Comparison of ENCODE assay signal across 22 mouse cellular contexts in the genomic region with DNA sequence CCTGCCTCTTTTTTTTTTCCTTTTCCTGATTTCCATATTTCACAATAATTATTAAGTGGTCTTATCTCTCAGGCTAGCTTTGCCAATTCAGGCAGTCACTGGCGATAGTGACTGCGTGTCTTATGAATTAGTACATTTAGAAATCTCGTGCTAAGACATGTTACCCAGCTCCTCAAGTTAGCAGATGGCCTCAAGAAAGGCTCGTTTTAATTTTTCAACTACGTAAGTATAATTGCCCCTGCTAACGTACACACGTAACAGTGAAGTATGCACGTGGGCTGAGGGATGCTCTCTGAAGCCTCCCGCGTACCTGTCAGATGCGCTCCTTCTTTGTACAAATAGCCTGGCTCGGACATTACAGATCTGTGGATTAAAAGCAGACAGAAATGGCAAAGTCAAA.
A peak's percentile ranks its signal among the peaks of the same experiment; 100 is the strongest.
DNase-seq lines count a peak whose midpoint lies in the region; ATAC-seq and TF ChIP-seq lines count a peak whose summit lies in the region.
"Had no signal": no experiment of that assay in that cellular context is flagged by ENCODE, and none has a peak within 500 bp of the region (broad histone marks: within the 10 kb centered on the region; RNA-seq: fewer than 3 reads in every experiment).

No protein-coding gene starts in this region.

- H3K9ac ChIP-seq in hindbrain, embryonic 13.5 days = no peak overlapping the region
- no peak overlapping the region for H3K9ac ChIP-seq in midbrain, embryonic 14.5 days (replicated peaks; ENCODE audit: low read length)
- H3K9ac ChIP-seq in forebrain, embryonic 13.5 days = no peak overlapping the region
- H3K9ac ChIP-seq in forebrain, postnatal 0 days = 0 out of 2 replicates have a peak overlapping the region, but pooled peaks have one; percentile 11
- H3K9ac ChIP-seq: embryonic facial prominence, embryonic 15.5 days had no signal

- TF ChIP-seq CTCF in forebrain, postnatal 0 days (IDR thresholded peaks at IDR 0.05; ENCODE audit: low read depth) = no peak

- no peak for DNase-seq in hindbrain, embryonic 10.5 days (ENCODE audit: low spot score)
- DNase-seq in midbrain, embryonic 14.5 days = peak; percentile 42
- no peak for DNase-seq in midbrain, embryonic 10.5 days (ENCODE audit: low spot score)
- DNase-seq in forebrain, postnatal 0 days = peak; percentile 62
- no peak for DNase-seq in adrenal gland, postnatal 4 days (ENCODE audit: low spot score in 2 of 2)
- DNase-seq: adrenal gland, adult 2 months; adrenal gland, postnatal 25 days; cerebellum, adult 11 months; cerebellum, adult 8-10 months; cerebellum, postnatal 14 days; embryo, embryonic 11 days; gastrocnemius, adult 2 months; gastrocnemius, postnatal 25 days; heart, postnatal 10 days; heart, postnatal 4 days had no signal

- ATAC-seq in hindbrain, embryonic 13.5 days (ENCODE audit: low FRiP score) = no peak
- no peak for ATAC-seq in midbrain, embryonic 14.5 days (ENCODE audit: low FRiP score, low TSS enrichment)
- ATAC-seq in forebrain, embryonic 13.5 days = 0 out of 2 replicates have a peak, but pooled peaks have one; percentile 43
- no peak for ATAC-seq in forebrain, postnatal 0 days
- ATAC-seq: hindbrain, embryonic 16.5 days; inflammation-experienced regulatory T-cells, adult 6 months; intestine, postnatal 0 days had no signal

- peaks cover 58% of the 10 kb centered on the region for H3K4me1 ChIP-seq in hindbrain, embryonic 13.5 days (replicated peaks)
- peaks cover 24% of the 10 kb centered on the region for H3K4me1 ChIP-seq in hindbrain, embryonic 10.5 days (replicated peaks)
- peaks cover 38% of the 10 kb centered on the region for H3K4me1 ChIP-seq in midbrain, embryonic 14.5 days (ENCODE audit: control insufficient read depth, insufficient read depth, low read length)
- peaks cover 33% of the 10 kb centered on the region for H3K4me1 ChIP-seq in midbrain, embryonic 10.5 days
- H3K4me1 ChIP-seq in forebrain, embryonic 13.5 days = peaks cover 64% of the 10 kb centered on the region
- H3K4me1 ChIP-seq in forebrain, postnatal 0 days (ENCODE audit: insufficient read depth) = peaks cover 19% of the 10 kb centered on the region

- H3K9me3 ChIP-seq in hindbrain, embryonic 13.5 days = no peaks in the 10 kb centered on the region
- no peaks in the 10 kb centered on the region for H3K9me3 ChIP-seq in hindbrain, embryonic 10.5 days
- no peaks in the 10 kb centered on the region for H3K9me3 ChIP-seq in midbrain, embryonic 14.5 days (ENCODE audit: control insufficient read depth, low read length)
- no peaks in the 10 kb centered on the region for H3K9me3 ChIP-seq in midbrain, embryonic 10.5 days (replicated peaks)
- no peaks in the 10 kb centered on the region for H3K9me3 ChIP-seq in forebrain, embryonic 13.5 days (replicated peaks)
- no peaks in the 10 kb centered on the region for H3K9me3 ChIP-seq in forebrain, postnatal 0 days (ENCODE audit: low read length)
- H3K9me3 ChIP-seq: embryonic facial prominence, embryonic 15.5 days had no signal

- no peaks in the 10 kb centered on the region for H3K36me3 ChIP-seq in hindbrain, embryonic 13.5 days
- H3K36me3 ChIP-seq in hindbrain, embryonic 10.5 days = no peaks in the 10 kb centered on the region
- H3K36me3 ChIP-seq in midbrain, embryonic 14.5 days (ENCODE audit: control insufficient read depth, insufficient read depth, low read length) = no peaks in the 10 kb centered on the region
- no peaks in the 10 kb centered on the region for H3K36me3 ChIP-seq in midbrain, embryonic 10.5 days
- H3K36me3 ChIP-seq in forebrain, embryonic 13.5 days (ENCODE audit: poor library complexity, severe bottlenecking) = no peaks in the 10 kb centered on the region
- no peaks in the 10 kb centered on the region for H3K36me3 ChIP-seq in forebrain, postnatal 0 days (ENCODE audit: insufficient read depth)
- H3K36me3 ChIP-seq: embryonic facial prominence, embryonic 15.5 days had no signal

- WGBS in hindbrain, embryonic 13.5 days = 55% methylated on average over 12 of the region's 12 CpGs
- WGBS in hindbrain, embryonic 10.5 days = 90% methylated on average over 12 of the region's 12 CpGs
- WGBS in midbrain, embryonic 14.5 days = 57% methylated on average over 12 of the region's 12 CpGs
- 91% methylated on average over 12 of the region's 12 CpGs for WGBS in midbrain, embryonic 10.5 days
- 45% methylated on average over 12 of the region's 12 CpGs for WGBS in forebrain, embryonic 13.5 days
- 32% methylated on average over 12 of the region's 12 CpGs for WGBS in forebrain, postnatal 0 days

- H3K27ac ChIP-seq in hindbrain, embryonic 13.5 days = peak overlapping the region; percentile 68
- H3K27ac ChIP-seq in hindbrain, embryonic 10.5 days = no peak overlapping the region
- no peak overlapping the region; the same call in 1 of the 2 replicates for H3K27ac ChIP-seq in midbrain, embryonic 14.5 days (replicated peaks; ENCODE audit: low read depth, low read length)
- H3K27ac ChIP-seq in midbrain, embryonic 10.5 days (replicated peaks) = no peak overlapping the region
- H3K27ac ChIP-seq in forebrain, embryonic 13.5 days = peak overlapping the region; percentile 72
- peak overlapping the region; percentile 63 for H3K27ac ChIP-seq in forebrain, postnatal 0 days (ENCODE audit: low read depth, low read length)
- H3K27ac ChIP-seq: embryonic facial prominence, embryonic 15.5 days; gastrocnemius, adult 2 months had no signal

- no peaks in the 10 kb centered on the region for H3K27me3 ChIP-seq in hindbrain, embryonic 13.5 days
- peaks cover 8% of the 10 kb centered on the region; the same call in 1 of the 2 replicates for H3K27me3 ChIP-seq in hindbrain, embryonic 10.5 days (ENCODE audit: insufficient read depth, poor library complexity, severe bottlenecking)
- H3K27me3 ChIP-seq in midbrain, embryonic 14.5 days (ENCODE audit: control insufficient read depth, insufficient read depth, low read length) = no peaks in the 10 kb centered on the region
- peaks cover 6% of the 10 kb centered on the region for H3K27me3 ChIP-seq in midbrain, embryonic 10.5 days (ENCODE audit: low read depth, poor library complexity, severe bottlenecking)
- H3K27me3 ChIP-seq in forebrain, embryonic 13.5 days = peaks cover 34% of the 10 kb centered on the region
- H3K27me3 ChIP-seq in forebrain, postnatal 0 days (ENCODE audit: insufficient read depth, low read length) = no peaks in the 10 kb centered on the region; the same call in 1 of the 2 replicates

- H3K4me3 ChIP-seq in hindbrain, embryonic 13.5 days = no peak overlapping the region
- no peak overlapping the region for H3K4me3 ChIP-seq in hindbrain, embryonic 10.5 days
- no peak overlapping the region for H3K4me3 ChIP-seq in midbrain, embryonic 14.5 days (replicated peaks; ENCODE audit: low read depth, low read length)
- H3K4me3 ChIP-seq in midbrain, embryonic 10.5 days = no peak overlapping the region
- no peak overlapping the region for H3K4me3 ChIP-seq in forebrain, embryonic 13.5 days
- H3K4me3 ChIP-seq in forebrain, postnatal 0 days (ENCODE audit: low read depth, low read length) = no peak overlapping the region
- H3K4me3 ChIP-seq: embryonic facial prominence, embryonic 15.5 days; erythroblast, embryonic 14.5 days; gastrocnemius, adult 2 months had no signal

- no peak overlapping the region for H3K4me2 ChIP-seq in hindbrain, embryonic 13.5 days
- H3K4me2 ChIP-seq in midbrain, embryonic 14.5 days (ENCODE audit: low read length) = no peak overlapping the region
- no peak overlapping the region for H3K4me2 ChIP-seq in forebrain, embryonic 13.5 days
- no peak overlapping the region for H3K4me2 ChIP-seq in forebrain, postnatal 0 days (ENCODE audit: low read depth)
- H3K4me2 ChIP-seq: embryonic facial prominence, embryonic 15.5 days had no signal

Comparison
In these comparisons a context has a peak if more than half of its experiments do, and no peak if none do; other contexts are left out.
1. H3K27ac ChIP-seq: peak in hindbrain, embryonic 13.5 days (single experiment), forebrain, embryonic 13.5 days (single experiment) and forebrain, postnatal 0 days (single experiment); none in hindbrain, embryonic 10.5 days (single experiment), midbrain, embryonic 14.5 days (single experiment) and midbrain, embryonic 10.5 days (single experiment).
2. DNase-seq: peak in midbrain, embryonic 14.5 days (single experiment) and forebrain, postnatal 0 days (single experiment); none in hindbrain, embryonic 10.5 days (single experiment), midbrain, embryonic 10.5 days (single experiment) and adrenal gland, postnatal 4 days (0 of 2).